Mouse (Mus musculus) E14TG2a.4 (cell line): ENCODE results near the gene Man2a1.

ENCODE experiments used
- CTCF ChIP-seq: conservative IDR thresholded peaks from 2 replicates; pipeline ENCODE4 v1.5.1; 2014; ENCODE audit warnings: low read length
- NANOG ChIP-seq: IDR thresholded peaks from 2 replicates; pipeline ENCODE4 v1.6.1; 2014; ENCODE audit warnings: borderline replicate concordance, low read length, mixed read lengths
- POU5F1 ChIP-seq: IDR thresholded peaks from 2 replicates; pipeline ENCODE4 v1.6.1; 2014; ENCODE audit warnings: low read length, borderline replicate concordance

DNA sequence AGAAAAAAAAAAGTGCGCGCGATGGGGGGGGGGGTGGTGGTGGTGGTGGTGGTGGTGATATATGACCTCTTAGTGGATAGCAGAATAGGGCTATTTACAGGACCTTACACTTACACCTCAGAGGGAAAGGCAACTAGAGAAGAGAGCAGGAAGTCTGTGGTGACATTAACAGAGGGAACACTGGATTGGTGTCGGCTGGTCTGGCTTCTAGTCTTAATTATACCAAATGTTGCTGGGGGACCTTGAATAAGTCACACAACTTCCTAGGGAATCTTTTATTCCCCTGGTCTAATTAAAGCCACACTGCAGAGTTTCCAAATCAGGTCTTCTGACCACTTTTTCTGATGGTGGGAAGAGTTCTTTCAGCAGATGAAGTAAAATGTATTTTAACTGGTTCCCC lies 163.0 kb downstream of the Man2a1 start:
- TF ChIP-seq CTCF (no peak), NANOG (no peak), POU5F1 (no peak)
